Mouse (Mus musculus): Measurements from ENCODE around the gene Itga1.
A peak's percentile ranks its signal among the peaks of the same experiment; 100 is the strongest.

The Itga1 gene

GRCm38 (mm10) chr13:115101355-115102191, at the start of gene Itga1, which contains the start of gene Gm49395:
Gene Itga1 (minus strand): TSS chr13:115101964.
Gene Gm49395 (minus strand): TSS chr13:115101921.
- DNase-seq (ENCODE audit: low spot score) = peak; percentile 80

GRCm38 (mm10) chr13:115150602-115151001, 48.8 kb upstream of the Itga1 start:
- DNase-seq (ENCODE audit: low spot score) = no peak

GRCm38 (mm10) chr13:115149849-115150248, 48.1 kb upstream of the Itga1 start:
- DNase-seq (ENCODE audit: low spot score) = no peak

- DNase-seq (ENCODE audit: low spot score) = no peak
Measured at GRCm38 (mm10) chr13:115143575-115143974, 41.8 kb upstream of the Itga1 start.

- no peak for DNase-seq (ENCODE audit: low spot score)
Measured at GRCm38 (mm10) chr13:115142066-115142465, 40.3 kb upstream of the Itga1 start.

- DNase-seq (ENCODE audit: low spot score) = no peak
Measured at GRCm38 (mm10) chr13:115138513-115138912, 36.7 kb upstream of the Itga1 start.

GRCm38 (mm10) chr13:115136761-115137160, 35.0 kb upstream of the Itga1 start:
- DNase-seq (ENCODE audit: low spot score) = no peak

GRCm38 (mm10) chr13:115132435-115132834, 30.7 kb upstream of the Itga1 start:
- no peak for DNase-seq (ENCODE audit: low spot score)

GRCm38 (mm10) chr13:115131381-115131780, 29.6 kb upstream of the Itga1 start:
- no peak for DNase-seq (ENCODE audit: low spot score)

GRCm38 (mm10) chr13:115130035-115130434, 28.3 kb upstream of the Itga1 start:
- no peak for DNase-seq (ENCODE audit: low spot score)

GRCm38 (mm10) chr13:115127826-115128225, 26.1 kb upstream of the Itga1 start:
- DNase-seq (ENCODE audit: low spot score) = no peak

- DNase-seq (ENCODE audit: low spot score) = no peak
Measured at GRCm38 (mm10) chr13:115126534-115126933, 24.8 kb upstream of the Itga1 start.

GRCm38 (mm10) chr13:115125130-115125529, 23.4 kb upstream of the Itga1 start:
- DNase-seq (ENCODE audit: low spot score) = no peak

GRCm38 (mm10) chr13:115124521-115124920, 22.8 kb upstream of the Itga1 start:
- no peak for DNase-seq (ENCODE audit: low spot score)

- DNase-seq (ENCODE audit: low spot score) = no peak
Measured at GRCm38 (mm10) chr13:115118756-115119155, 17.0 kb upstream of the Itga1 start.

GRCm38 (mm10) chr13:115118195-115118594, 16.4 kb upstream of the Itga1 start:
- DNase-seq (ENCODE audit: low spot score) = no peak

GRCm38 (mm10) chr13:115116930-115117621, 15.3 kb upstream of the Itga1 start:
- no peak for DNase-seq (ENCODE audit: low spot score)

- peak; percentile 14 for DNase-seq (ENCODE audit: low spot score)
Measured at GRCm38 (mm10) chr13:115109628-115110027, 7.9 kb upstream of the Itga1 start.

- DNase-seq (ENCODE audit: low spot score) = no peak
Measured at GRCm38 (mm10) chr13:115107436-115107835, 5.7 kb upstream of the Itga1 start.

GRCm38 (mm10) chr13:115106183-115106582, 4.4 kb upstream of the Itga1 start:
- DNase-seq (ENCODE audit: low spot score) = no peak

GRCm38 (mm10) chr13:115102754-115103153, 990 bp upstream of the Itga1 start:
- no peak for DNase-seq (ENCODE audit: low spot score)

- no peak for DNase-seq (ENCODE audit: low spot score)
Measured at GRCm38 (mm10) chr13:115100381-115101177, 1.2 kb downstream of the Itga1 start.
